Mouse (Mus musculus) frontal cortex, postnatal 25 days (tissue): ENCODE measurements around the gene Nfatc2.

Experiments used
- DNase-seq, 2 experiments: peaks; one replicate each; pipeline ENCODE4 v3.0.0; 2022; ENCODE audit warnings: low spot score in 2 of 2

Nfatc2 gene

DNA sequence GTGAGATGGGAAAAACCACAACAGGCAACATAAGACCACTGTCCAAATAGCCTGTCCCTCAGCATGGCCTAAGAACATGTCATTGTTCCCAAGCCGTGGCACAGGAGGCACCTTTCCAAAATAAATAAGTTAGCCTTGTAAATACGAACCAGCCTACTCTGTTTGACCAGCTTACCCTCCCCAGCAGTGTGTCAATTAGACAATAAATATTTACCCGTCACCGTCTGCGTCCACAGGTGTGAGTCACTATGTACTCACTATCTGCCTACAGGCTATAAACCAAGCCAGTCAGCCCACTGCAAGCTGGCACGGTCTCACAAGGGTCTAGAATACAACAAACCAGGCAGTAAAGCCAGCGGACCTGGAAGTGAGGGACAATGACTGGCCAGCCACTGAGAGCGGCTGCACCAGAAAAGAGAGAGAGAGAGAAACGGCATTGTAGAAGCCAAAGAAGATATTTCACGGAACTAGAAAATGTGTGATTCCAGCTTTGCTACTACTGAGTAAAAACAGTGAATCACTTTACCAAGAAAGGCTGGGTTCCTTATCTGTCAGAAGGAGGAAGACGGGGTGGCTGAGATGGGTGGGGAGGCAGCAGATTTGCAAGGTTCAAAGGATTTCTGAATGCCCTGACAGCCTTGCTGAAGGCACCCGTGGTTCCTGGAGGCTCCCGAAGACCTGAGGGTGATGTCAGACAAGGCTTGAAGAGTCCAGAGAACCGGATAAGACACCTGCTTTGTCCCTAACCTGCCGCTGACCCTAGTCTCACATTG is 69.2 kb downstream of the Nfatc2 start:
- no peak for DNase-seq

DNA sequence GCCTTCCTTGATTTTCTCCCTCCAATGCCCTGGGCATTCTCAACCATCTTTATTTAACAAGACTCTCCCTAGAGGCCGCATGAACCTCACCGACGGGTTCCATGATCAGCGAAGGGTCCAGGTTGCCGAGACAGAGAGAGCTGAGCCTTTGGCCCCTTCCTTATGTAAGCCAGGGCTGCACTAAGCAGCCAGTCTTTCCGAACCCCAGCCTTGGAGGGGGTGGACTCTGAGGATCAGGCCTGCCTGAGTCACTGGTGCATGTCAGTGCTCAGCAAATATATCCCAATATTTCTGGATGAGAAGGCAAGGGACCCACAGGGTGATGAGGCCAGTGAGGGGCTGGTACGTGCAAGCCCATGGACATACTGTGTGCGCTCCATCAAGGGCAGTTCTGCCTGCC is 72.9 kb downstream of the Nfatc2 start:
- DNase-seq = no peak

DNA sequence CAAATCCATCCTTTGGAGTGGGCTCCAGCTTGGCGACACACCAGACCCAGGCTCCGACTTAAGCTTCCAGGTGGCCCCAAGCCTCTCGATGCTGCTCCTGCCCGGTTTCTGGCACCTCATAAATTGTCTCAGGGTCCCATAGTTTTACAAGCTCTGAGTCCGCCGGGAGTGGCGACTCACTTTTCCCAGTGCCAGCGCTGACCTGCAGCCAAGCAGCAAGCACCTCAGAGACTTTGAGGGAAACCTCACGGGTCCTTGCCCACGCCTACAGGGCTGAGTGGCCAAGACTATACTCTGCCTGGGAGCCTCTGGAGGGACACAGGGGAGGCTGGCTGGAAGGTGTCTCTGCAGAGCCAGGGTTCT is 74.0 kb downstream of the Nfatc2 start:
- DNase-seq = no peak

DNA sequence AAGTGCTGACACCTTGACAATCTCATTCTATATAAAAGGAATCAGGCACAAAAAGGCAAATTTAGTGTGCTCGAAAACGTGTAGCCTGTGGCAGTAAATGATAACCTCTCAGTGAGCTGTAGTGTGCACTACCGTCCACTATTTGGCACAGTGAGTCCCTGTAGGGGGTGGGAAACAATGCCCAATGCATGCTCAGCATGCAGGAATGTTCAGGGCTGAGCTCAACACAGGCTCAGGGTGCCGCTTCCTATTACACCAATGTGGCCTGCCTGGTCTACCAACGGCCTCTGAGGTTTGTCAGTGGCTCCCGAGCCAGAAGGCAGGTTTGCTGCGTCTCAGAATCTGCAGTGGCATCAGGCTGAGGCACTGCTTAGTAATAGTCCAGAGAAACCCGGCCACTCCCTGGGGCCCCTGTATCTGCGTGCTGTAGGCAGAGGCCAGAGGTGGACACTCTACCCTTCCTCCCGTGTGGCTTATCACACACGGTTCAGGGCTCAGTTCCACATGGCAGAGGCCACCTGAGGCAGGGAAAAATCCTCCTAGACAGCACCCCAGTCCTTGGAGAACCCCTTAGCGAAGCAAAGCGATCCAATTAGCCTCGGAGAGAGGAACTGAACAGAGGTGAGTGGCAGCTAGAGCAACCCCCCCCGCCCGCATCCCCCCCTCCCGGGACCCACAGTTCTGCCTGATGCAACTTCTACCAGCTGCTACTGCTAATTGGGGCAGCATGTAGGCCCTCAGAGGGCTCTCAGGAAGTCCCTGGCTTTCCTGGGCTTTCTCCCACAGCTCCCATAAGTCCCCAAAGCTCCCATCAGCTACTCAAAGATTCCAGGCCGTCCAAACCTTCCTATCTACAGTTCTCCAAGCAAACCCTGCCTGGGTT is 74.7 kb downstream of the Nfatc2 start:
- DNase-seq = no peak

DNA sequence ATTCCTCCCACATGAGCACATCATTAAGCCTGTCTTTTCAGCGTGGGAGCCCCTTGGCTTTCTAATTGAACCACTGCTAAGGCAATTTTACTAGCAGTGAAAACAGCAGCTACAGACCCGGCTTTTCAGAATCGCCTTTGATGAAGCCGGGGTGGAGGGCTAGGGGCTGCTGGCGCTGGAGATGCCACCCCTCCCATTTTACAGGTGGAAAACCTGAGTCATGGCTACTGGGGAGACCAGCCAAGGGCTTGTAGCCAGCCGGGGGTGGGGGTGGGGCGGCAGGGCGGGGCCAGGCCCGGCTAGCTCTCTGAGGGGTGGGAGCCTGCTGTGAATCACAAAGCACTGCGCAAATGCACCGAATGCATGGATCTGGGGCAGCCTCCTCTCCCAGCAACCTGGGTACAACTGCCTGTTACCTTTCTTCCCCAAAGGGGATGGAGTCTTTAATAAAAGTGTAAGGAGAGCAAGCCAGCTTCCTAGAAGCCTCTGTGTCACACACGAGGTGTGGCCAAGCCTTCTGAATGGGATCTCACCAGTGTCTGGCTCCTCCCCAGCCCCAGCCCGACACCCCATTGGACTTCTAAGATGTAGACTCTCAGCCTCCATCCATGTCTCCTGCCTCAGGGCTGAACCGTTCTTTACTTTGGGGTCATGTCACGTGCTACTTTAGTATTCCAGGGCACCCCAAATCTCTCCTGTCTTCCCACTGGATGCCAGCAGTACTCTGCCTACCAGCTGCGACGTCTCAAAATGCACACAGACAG is 75.9 kb downstream of the Nfatc2 start:
- DNase-seq = no peak

DNA sequence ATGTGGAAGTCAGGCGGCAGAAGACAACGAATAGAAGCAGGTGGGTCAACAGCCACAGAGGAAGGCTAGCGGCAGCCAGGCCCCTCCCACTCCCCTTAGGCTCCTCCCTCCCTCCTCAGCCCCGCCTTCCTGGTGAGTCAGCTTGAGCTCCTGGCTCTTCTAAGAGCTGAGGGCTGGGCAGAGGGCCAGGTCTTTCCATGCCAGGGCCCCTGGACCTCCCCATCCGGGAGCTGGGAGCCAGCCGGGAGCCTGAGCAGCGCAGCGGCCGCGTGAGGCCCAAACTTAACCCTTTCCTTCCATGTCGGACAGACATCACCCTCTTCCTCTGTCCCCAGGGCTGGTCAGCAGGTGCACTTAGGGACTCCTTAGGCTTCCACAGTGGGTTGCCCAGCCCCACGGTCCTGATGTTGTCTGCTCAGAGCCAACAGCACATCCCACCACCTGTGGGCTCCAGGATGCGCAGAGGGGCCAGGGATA is 76.5 kb downstream of the Nfatc2 start:
- peak; percentile 66 to 67 for DNase-seq

DNA sequence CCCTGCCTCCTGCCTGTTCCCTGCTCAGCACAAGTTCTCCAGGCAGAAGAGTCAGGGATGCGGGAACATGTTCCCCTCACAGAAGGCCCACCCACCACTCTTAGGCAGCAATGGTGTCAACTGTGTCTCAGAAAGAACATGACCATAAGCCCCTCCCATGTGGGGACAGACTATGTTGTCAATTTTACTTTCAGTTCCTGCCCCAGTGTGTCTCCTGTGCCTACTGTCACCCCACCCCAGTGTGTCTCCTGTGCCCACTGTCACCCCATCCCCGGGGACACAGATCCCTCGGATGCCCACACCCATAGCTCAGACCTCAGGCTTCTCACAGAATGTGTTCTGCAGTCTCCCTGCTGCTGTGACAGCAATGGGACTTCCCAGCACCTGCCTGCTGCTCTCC is 79.2 kb downstream of the Nfatc2 start:
- no peak for DNase-seq

DNA sequence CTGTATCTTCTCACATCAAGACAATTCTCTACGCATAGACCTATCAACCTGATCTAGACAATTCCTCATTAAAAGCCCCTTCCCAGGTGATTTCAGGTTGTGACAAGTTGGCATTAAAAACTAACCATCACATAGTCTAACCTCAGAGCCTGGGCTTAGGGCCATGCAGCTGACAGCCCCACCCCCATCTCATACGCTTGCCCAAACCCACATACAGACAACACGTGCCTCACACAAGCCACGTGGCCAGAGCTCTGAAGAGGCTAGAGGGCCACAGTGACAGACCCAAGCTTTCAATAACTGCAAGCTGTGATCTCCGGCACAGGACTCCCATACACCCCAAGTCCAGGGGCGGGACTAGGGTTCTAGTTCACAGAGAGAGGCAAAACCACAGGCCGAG is 80.7 kb downstream of the Nfatc2 start:
- no peak for DNase-seq

DNA sequence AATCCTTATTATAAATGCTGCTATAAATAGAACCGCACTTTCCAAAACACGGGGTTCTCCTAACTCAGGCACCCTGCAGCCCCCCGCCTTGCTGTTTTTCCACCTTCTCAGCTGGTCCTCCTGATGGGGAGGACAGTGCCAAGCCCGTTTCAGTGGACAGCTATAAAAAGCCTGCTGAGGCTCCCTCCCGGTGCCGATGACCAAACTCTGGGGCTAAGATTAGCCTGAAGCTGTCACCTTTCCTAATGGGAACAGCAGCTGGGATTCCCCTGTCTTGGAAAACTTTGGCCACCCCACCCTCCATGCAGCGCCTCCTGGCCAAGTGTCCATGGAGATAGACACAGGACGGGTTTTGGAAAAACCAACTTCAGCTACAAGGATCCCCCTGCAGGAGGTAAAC is 81.9 kb downstream of the Nfatc2 start:
- no peak for DNase-seq

DNA sequence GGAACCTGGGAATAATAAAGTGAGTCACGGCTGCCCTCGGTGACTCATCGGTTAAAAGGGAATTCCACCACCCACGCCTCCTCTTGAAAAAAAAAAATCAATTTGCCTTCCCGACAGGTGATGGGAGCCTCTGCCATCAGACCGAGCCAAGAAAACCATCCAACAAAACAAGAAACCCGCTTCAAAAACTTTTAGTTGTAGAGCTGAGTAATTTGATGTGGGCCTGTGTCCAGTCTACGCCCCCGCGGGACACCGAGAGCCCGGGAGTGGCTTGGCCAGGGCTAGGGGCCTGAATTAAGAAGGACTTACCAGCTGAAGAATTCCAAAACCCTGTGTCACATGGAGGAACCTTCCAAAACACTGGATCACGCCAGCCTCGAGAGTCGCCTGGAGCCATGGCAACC is 83.2 kb downstream of the Nfatc2 start:
- no peak for DNase-seq

DNA sequence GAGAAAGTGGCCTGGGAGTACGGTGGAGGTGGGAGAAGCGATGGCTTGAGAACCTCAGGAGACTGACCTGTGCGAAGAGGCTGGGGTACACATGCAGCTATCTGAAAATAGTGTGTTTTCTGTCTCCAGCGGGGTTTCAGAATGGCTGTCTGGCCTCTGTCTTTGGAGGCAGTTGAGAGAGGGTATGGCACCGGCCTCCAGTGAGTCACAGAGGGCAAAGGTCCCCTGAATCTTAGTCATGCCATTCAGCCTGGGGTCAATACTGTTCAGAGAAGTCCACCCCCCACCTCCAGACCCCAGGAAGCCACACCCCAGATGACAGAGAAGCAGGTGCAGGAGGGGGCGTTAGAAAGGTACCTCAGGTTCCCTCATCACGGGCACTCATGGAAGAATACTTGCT is 83.7 kb downstream of the Nfatc2 start:
- DNase-seq = no peak

DNA sequence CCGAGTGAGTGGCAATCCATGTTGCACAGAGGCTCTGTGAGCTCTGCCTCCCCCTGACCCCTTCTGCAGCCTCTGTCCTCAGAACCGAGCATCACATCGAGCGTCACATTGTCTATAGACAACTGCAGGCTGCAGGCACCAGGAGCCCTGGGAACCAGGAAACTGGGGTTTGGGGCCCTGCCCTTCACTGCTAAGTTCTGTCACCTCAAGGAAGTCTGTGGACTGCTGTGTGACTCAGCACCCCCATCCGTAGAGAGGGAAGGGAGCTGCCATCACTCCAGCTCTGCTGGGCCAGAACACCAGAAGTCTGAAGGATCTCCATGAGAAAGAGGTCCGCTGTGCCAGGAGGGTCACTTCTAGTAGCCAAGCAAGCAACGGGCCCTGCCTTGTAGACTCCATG is 84.7 kb downstream of the Nfatc2 start:
- no peak for DNase-seq

DNA sequence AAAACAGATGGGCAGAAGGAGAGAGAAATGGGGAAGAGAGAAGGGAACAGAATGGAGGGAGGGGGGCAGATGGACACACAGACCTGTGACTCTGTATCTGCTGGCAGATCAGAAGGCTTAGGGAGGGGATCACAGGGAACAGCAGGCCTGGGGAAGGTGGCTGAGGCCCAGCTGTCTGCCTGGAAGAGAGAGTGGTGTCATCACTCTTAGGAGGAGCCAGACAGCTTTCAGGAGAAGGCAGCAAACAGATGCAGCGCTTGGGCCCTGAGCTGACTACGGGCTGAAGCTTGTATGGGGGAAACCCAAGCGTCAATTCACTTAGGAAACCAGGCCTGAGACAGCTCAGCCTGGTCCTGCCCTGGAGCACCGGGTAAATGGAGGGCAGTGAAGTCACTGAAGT is 86.0 kb downstream of the Nfatc2 start:
- DNase-seq = no peak

DNA sequence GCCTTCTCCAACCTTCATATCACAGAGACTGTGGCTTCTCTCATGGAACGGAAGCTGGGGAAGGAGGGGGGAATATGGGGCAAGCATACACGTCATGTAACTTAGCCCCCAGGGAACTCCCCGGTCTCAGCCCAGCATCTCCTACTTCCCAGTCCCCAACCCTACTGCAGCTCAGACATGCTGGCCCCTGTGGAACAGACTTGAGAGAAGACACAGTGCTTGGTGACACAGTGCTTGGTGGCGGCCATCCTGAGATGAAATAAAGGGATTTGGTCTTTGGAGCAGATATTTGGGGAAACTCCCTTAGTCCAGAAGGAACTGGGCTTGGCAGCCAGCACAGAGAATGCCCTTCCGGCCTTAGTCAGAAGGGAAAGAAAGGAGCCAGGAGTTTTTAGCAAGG is 87.3 kb downstream of the Nfatc2 start:
- no peak for DNase-seq

DNA sequence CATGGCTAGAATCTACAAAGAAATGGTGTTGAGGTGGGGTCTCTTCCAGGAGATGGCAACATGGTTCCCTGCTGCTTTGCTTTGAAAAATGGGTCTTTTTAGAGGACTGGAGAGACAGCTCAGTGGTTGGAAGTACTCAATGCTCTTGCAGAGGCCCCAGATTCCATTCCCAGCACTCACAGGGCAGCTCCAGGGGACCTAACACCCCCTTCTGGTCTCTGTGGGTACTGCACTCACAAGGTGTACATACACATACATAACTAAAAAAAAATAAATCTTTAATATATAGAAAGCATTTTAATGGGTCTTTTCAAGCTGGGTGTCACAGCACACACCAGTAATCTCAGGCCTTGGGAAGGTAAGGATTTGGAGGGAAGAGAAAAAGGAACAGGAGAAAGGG is 89.9 kb downstream of the Nfatc2 start:
- no peak for DNase-seq

DNA sequence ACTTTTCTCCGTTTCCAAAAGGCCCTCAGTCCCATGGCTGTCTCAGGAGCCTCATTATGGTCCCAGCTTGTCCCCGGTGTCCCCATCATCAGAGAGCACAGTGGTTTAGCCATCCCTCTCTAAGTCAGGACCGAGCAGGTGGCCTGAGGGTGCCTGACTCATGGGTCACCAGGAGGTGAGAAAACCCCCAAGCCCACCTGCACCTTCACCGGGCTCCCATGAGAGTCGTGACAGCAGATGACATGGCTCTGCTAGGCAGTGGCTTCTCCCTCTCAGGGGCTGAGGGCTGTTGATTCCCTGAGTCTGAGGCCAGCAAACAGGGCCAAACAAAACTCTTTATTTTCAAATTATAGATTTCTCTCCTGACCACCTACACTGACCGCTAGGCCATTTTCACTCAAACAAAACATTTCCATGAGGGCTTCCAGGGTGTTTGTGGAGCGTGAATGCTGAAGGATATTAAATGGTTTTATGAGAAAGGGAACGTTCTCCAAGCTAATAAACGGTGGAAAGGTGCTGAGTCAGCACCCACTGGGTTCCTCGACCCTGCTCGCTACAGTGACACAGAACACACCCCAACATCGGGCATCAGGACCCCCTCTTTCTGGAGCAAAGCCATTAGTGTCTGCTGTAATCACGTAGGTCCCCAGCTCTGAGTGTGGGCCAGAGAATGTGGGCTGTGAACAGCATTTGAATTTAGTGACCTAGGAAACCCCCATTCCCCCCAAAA is 92.8 kb downstream of the Nfatc2 start:
- DNase-seq = no peak

DNA sequence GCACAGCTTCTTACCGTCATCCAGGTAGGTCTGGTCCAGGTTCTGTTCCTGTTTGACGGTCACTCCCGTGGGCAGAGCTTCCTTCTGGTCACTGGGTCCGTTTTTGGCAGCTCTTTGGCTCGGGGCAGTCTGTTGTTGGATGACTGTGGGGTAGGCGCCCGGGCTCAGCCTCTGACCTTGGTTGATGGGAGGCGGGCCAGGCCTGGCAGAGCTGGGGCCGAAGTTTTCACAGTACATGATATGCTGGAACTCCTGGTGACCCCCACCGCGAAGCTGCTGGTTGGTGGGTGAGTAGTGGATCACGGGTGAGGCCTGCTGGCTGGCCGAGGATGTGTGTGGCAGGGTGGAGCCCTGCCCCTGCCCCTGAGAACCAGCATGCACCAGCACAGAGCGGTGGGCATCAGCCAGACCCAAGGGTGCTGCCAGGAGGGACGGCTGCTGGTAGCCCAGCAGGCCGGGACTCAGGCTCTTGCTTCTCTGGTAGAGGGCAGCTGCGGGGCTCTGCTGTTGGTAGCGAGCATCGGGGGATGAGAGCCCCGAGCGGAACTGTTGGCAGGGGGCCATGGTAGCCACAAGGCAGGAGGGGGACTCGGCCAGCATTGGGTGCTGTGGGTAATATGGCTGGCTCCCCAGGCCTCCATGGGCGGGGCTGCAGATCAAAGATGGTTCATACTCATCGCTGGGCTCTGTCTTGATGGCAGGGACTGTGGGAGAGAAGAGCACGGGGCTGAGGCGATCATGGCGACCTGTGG is 96.8 kb downstream of the Nfatc2 start:
- DNase-seq = no peak

DNA sequence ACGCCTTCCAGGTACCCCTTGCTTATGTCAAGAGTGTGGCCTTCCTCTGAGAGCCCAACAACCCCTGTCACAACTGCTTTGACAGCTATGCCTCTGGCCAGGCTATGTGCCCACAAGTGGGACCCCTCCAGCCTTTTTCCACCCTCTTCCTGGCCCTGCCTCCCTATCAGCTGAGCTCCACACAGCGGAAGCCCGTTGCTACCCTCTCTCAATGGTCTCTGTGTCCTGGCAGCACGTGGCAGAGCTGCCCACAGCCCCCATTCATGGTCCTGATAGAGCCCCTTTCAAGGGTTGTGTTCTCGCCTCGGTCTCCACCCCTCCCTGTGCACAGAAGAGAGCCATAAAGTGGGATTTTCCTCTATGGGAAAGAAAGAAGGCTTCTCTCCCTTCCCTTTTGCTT is 97.7 kb downstream of the Nfatc2 start:
- DNase-seq = no peak

DNA sequence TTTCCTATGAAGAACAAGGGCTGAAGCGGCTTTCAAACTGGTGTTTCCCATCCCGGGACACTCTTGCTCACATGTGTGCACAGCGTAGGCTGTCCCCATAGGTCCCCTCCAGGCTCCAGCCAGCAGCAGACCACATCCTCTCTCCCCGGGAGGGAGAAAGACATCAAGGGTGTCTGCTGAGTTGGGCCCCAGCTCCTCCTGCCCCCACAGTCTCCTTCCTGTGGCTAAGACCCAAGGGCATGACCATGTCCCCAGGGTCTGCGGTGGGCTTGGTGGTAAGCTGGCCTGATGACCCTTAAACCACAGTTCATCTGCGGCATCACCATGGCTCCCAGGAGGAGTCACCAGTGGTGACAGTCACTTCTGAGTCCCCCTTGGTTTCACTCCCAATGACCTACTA is 100.7 kb downstream of the Nfatc2 start:
- no peak for DNase-seq

DNA sequence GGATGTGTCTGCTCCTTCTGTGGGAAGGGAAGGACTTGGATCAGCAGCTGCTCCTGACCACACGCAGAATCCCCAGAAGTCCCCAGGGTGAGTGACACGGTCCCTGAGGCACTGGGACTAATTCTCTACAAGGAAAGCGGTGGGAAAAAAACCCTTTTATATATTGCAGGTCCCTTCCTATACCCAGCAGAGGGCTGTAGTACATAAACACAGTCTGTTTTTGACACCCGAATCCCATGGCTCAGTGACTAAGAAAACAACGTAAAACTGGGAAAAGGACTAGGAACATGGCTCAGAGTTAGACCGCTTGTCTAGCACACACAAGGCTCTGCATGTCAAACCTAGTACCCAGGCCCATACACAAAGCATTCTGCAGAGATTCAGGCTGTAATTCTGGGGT is 101.2 kb downstream of the Nfatc2 start:
- DNase-seq = no peak

DNA sequence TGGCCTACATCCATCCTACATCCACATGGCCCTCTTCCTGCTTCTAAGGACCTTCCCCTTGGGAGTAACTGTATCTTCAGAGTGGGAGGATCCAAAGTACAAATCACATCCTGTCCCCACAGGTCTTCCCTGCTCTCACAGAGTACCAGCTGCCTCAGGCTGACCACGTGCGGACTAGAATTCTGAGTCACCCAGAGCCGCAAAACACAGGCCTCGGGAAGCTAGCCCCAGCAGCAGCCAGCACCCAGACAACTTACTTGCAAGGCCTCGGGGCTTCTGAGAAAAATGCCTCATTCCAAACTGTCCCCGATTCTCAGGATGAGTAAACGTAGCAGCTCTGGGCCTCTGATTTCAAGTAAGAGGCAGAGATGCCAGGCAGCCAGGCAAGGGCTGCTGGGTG is 109.7 kb downstream of the Nfatc2 start:
- no peak for DNase-seq
